In the genomic region with DNA sequence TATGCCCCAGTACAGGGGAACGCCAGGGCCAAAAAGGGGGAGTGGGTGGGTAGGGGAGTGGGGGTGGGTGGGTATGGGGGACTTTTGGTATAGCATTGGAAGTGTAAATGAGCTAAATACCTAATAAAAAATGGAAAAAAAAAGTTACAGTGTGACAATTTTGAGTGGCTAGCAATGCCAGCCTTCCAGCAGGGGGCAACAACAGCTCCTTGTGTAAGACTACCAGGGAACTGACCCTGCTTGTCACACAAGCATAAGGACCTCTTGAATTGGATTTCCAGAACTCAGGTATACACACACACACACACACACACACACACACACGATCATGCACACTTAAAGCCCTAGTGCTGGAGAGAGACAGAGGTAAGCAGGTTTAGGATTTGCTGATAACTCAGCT, we compare ENCODE assay signal across 24 mouse cellular contexts. TPM values are rescaled to one million over a fixed set of nuclear protein-coding genes. Genes with fewer than 3 reads are reported as not detected.
A peak's percentile ranks its signal among the peaks of the same experiment; 100 is the strongest.
DNase-seq lines count a peak whose midpoint lies in the region; TF ChIP-seq lines count a peak whose summit lies in the region.
"Not testable (repeated sequence)": the region's sequence is repeated elsewhere in the genome, so short reads cannot be mapped to it uniquely, and the experiment has no call there.
"Had no signal": no experiment of that assay in that cellular context is flagged by ENCODE, and none has a peak within 500 bp of the region (broad histone marks: within the 10 kb centered on the region; RNA-seq: fewer than 3 reads in every experiment).

No protein-coding gene starts in this region.

- H3K4me3 ChIP-seq in cortical plate, adult 2 months (ENCODE audit: insufficient read depth, low read length); left cerebral cortex, adult 2 months; thymus, adult 2 months (ENCODE audit: control insufficient read depth, insufficient read depth, low read length): not testable (repeated sequence)

- H3K27ac ChIP-seq in cortical plate, adult 2 months (ENCODE audit: insufficient read depth, low read length); left cerebral cortex, adult 2 months; thymus, adult 2 months (ENCODE audit: control insufficient read depth, insufficient read depth, low read length): not testable (repeated sequence)

- not testable (repeated sequence) for H3K4me1 ChIP-seq in cortical plate, adult 2 months (ENCODE audit: control insufficient read depth, insufficient read depth, low read length); thymus, adult 2 months (replicated peaks; ENCODE audit: control insufficient read depth, insufficient read depth, low read length)

- not testable (repeated sequence) for H3K36me3 ChIP-seq in thymus, adult 2 months (ENCODE audit: control insufficient read depth, insufficient read depth, low read length)

- TF ChIP-seq CTCF in cortical plate, adult 2 months (IDR thresholded peaks at IDR 0.05; ENCODE audit: extremely low read depth, insufficient read depth, low read length), result peak; percentile 34
- peak; percentile 34 for TF ChIP-seq CTCF in left cerebral cortex, adult 2 months (IDR thresholded peaks at IDR 0.05)
- TF ChIP-seq CTCF in thymus, adult 2 months (IDR thresholded peaks at IDR 0.05; ENCODE audit: borderline replicate concordance, control insufficient read depth, extremely low read depth, insufficient read depth, low read length, poor library complexity), result not testable (repeated sequence)

- DNase-seq in CD4-positive helper T cell, adult 2 months (ENCODE audit: low read depth, low spot score), result peak; percentile 43
- DNase-seq in adrenal gland, postnatal 14 days, result peak; percentile 43
- peak; percentile 14 for DNase-seq in kidney, adult 18-20 months
- DNase-seq in left cerebral cortex, adult 2 months (ENCODE audit: extremely low spot score in 1 of 2, low spot score in 2 of 2), result peak in 1 of 2 experiments; percentile 31
- DNase-seq in lung, postnatal 36 days, result peak; percentile 29
- DNase-seq in thymus, adult 2 months, result peak; percentile 16

- intact Hi-C loops in left cerebral cortex, adult 2 months (cut with DNase I), result not testable (repeated sequence)

- 100% methylated on average over 1 of the region's 2 CpGs for WGBS in thymus, adult 2 months

- TF ChIP-seq POLR2A in cortical plate, adult 2 months (IDR thresholded peaks at IDR 0.05; ENCODE audit: extremely low read depth, insufficient read depth, low read length); thymus, adult 2 months (IDR thresholded peaks at IDR 0.05; ENCODE audit: control insufficient read depth, extremely low read depth, insufficient read depth, low read length, poor library complexity): not testable (repeated sequence)

- H3K27me3 ChIP-seq in thymus, adult 2 months (ENCODE audit: control insufficient read depth, insufficient read depth, low read length), result not testable (repeated sequence)

RNA-seq across cellular contexts. Expression of gene Epx, which starts 8.4 kb away (rescaled TPM):
- total RNA-seq in adrenal gland, postnatal 14 days (2021), result 0.63 TPM in 1 of 2 replicates, not detected in the other
- polyA plus RNA-seq in cortical plate, adult 2 months (2012; rRNA removed), result 0.53 and 0.90 TPM in 2 replicates
- under 1 TPM; 0.11 to 0.19 TPM for total RNA-seq in left cerebral cortex, adult 2 months (2021)
- 2.1 and 3.2 TPM in 2 replicates for polyA plus RNA-seq in thymus, adult 2 months (2012; rRNA removed)
- total RNA-seq: adrenal gland, adult 2 months; gastrocnemius, adult 8-10 months; heart, postnatal 14 days; layer of hippocampus, postnatal 36 days had no signal
- polyA plus RNA-seq: adrenal gland, adult 2 months; embryonic facial prominence, embryonic 10.5 days; macrophage; midbrain, embryonic 10.5 days had no signal

RNA-seq across cellular contexts. Expression of gene Mks1, which starts 13.9 kb away (rescaled TPM):
- 9.5 and 14.3 TPM in 2 replicates for total RNA-seq in adrenal gland, postnatal 14 days (2021)
- 9.8 and 11.8 TPM in 2 replicates for polyA plus RNA-seq in cortical plate, adult 2 months (2012; rRNA removed)
- 1 to 10 TPM; 4.0 to 5.8 TPM for total RNA-seq in left cerebral cortex, adult 2 months (2021)
- polyA plus RNA-seq in thymus, adult 2 months (2012; rRNA removed), result 11.8 and 12.4 TPM in 2 replicates

RNA-seq across cellular contexts. Expression of gene Olfr462, which starts 25.2 kb away (rescaled TPM):
- not detected in 2 replicates for total RNA-seq in adrenal gland, postnatal 14 days (2021)
- polyA plus RNA-seq in cortical plate, adult 2 months (2012; rRNA removed), result not detected in 2 replicates
- total RNA-seq in left cerebral cortex, adult 2 months (2021), result not detected
- not detected in 2 replicates for polyA plus RNA-seq in thymus, adult 2 months (2012; rRNA removed)
- total RNA-seq: adrenal gland, adult 2 months; gastrocnemius, adult 8-10 months; granulocyte monocyte progenitor cell, adult 5-6 weeks; heart, postnatal 14 days; layer of hippocampus, postnatal 36 days; left cerebral cortex, postnatal 36 days had no signal
- polyA plus RNA-seq: adrenal gland, adult 2 months; embryonic facial prominence, embryonic 10.5 days; forebrain, embryonic 12.5 days; frontal cortex, adult 2 months; heart, embryonic 12.5 days; hindbrain, embryonic 12.5 days; intestine, embryonic 14.5 days; kidney, embryonic 14.5 days; liver, postnatal 0 days; macrophage; midbrain, embryonic 10.5 days; neural tube, embryonic 11.5 days had no signal

RNA-seq across cellular contexts. Expression of gene Olfr463, which starts 30.3 kb away (rescaled TPM):
- total RNA-seq in adrenal gland, postnatal 14 days (2021), result not detected in 2 replicates
- polyA plus RNA-seq in cortical plate, adult 2 months (2012; rRNA removed), result 0.04 TPM in 1 of 2 replicates, not detected in the other
- total RNA-seq in left cerebral cortex, adult 2 months (2021), result not detected
- not detected in 2 replicates for polyA plus RNA-seq in thymus, adult 2 months (2012; rRNA removed)
- total RNA-seq: adrenal gland, adult 2 months; gastrocnemius, adult 8-10 months; granulocyte monocyte progenitor cell, adult 5-6 weeks; heart, postnatal 14 days; layer of hippocampus, postnatal 36 days; left cerebral cortex, postnatal 36 days had no signal
- polyA plus RNA-seq: adrenal gland, adult 2 months; embryonic facial prominence, embryonic 10.5 days; forebrain, embryonic 12.5 days; frontal cortex, adult 2 months; heart, embryonic 12.5 days; hindbrain, embryonic 12.5 days; intestine, embryonic 14.5 days; kidney, embryonic 14.5 days; liver, postnatal 0 days; macrophage; midbrain, embryonic 10.5 days; neural tube, embryonic 11.5 days had no signal

RNA-seq across cellular contexts. Expression of gene Lpo, which starts 38.8 kb away (rescaled TPM):
- total RNA-seq in adrenal gland, postnatal 14 days (2021), result not detected in 2 replicates
- polyA plus RNA-seq in cortical plate, adult 2 months (2012; rRNA removed), result 0.72 and 2.4 TPM in 2 replicates
- under 1 TPM; 0.45 to 0.75 TPM for total RNA-seq in left cerebral cortex, adult 2 months (2021)
- polyA plus RNA-seq in thymus, adult 2 months (2012; rRNA removed), result 8.0 and 10.1 TPM in 2 replicates
- total RNA-seq: adrenal gland, adult 2 months; gastrocnemius, adult 8-10 months; granulocyte monocyte progenitor cell, adult 5-6 weeks had no signal
- polyA plus RNA-seq: adrenal gland, adult 2 months; heart, embryonic 12.5 days; kidney, embryonic 14.5 days; liver, postnatal 0 days; macrophage had no signal
